Mouse (Mus musculus): Measurements from ENCODE around the gene Tcp10c.
"Not testable (repeated sequence)": the region's sequence is repeated elsewhere in the genome, so short reads cannot be mapped to it uniquely, and the experiment has no call there.

The Tcp10c gene

GRCm38 (mm10) chr17:13354521-13354920 lies at the start of gene Tcp10c:
Gene Tcp10c (plus strand): TSS chr17:13354572.
- in situ Hi-C loops (cut with MboI, MseI), result not testable (repeated sequence)

- in situ Hi-C loops (cut with MboI, MseI), result loop anchor here (5.0 kb wide), 3 partner anchors 81 to 349 kb away; no protein-coding TSS in a partner anchor
Observed at GRCm38 (mm10) chr17:13307852-13308251, 46.5 kb upstream of the Tcp10c start.

- in situ Hi-C loops (cut with MboI, MseI), result loop anchor here (5.0 kb wide), 3 partner anchors 81 to 349 kb away; no protein-coding TSS in a partner anchor
Observed at GRCm38 (mm10) chr17:13308344-13308743, 46.0 kb upstream of the Tcp10c start.

- in situ Hi-C loops (cut with MboI, MseI), result loop anchor here (5.0 kb wide), 3 partner anchors 81 to 349 kb away; no protein-coding TSS in a partner anchor
Observed at GRCm38 (mm10) chr17:13308746-13309145, 45.6 kb upstream of the Tcp10c start.

DNA sequence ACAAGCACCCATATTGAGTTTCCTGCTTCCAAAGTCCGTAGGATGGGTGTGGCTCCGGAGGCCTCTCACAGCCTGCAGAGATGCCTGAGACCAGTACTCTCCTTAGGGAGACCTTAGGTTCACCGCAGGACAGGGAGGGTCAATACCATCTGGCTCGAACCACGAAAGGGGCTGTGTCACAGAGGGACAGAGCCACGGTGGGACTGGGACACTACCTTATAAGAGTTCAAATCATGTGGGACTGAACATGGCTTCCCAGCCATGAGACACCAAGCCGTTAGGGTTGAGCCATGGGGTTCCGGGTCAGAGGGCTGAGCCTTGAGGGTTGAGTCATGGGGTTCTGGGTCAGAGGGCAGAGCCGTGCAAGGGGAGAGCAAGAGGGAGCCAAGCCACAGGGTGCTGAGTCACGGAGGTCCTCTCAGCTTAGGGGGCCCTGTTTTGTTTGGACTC lies 45.2 kb upstream of the Tcp10c start:
- in situ Hi-C loops (cut with MboI, MseI), result loop anchor here (5.0 kb wide), 3 partner anchors 82 to 348 kb away; no protein-coding TSS in a partner anchor

GRCm38 (mm10) chr17:13329967-13330366 lies 24.4 kb upstream of the Tcp10c start:
- in situ Hi-C loops (cut with MboI, MseI), result loop anchor here (5.0 to 10.0 kb wide), 5 partner anchors 98 to 293 kb away; partner anchors contain the start of gene Smok2b (in 1 of the 2)

DNA sequence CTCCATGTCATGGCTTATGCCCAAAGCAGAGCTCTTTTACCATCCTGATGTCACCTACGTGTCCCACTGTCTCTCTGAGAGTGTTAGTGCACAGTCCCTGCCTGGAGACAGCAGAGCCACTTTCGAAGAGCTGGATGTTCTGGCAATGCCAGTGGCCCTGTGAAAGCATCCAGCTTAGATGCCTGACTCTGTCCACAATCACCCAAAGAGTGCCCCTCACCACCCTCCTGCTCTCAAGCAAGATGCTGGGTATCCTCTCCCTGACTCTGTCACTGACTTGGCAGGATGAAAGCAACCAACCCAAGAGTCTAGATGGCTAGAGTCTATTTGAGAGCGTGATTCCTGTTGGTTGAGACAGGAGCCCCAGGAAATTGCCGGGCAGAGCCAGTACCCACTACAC lies 23.2 kb upstream of the Tcp10c start:
- in situ Hi-C loops (cut with MboI, MseI), result loop anchor here in 1 of 2 experiments (5.0 kb wide), 1 partner anchor 294 kb away; no protein-coding TSS in a partner anchor

DNA sequence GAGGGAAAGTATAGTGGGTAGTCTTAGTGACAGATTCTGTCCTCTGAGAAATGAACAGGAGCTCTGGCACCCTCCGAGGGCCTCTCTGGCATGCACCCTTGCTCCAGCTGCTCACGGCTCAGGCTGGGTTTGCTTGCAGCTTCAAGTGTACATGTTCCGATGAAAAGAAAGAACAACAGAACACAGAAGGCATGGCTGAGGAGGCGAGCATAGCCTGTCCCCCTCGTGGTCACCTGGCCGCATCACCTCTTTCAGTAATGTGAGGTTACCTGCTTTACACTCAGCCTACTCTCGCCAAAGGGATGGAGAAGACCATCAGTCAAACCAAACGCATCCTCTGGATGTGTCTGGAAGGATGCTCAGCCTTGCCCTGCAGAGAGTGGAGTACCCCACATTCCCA lies 21.9 kb upstream of the Tcp10c start:
- in situ Hi-C loops (cut with MboI, MseI), result loop anchor here in 1 of 2 experiments (5.0 kb wide), 1 partner anchor 295 kb away; no protein-coding TSS in a partner anchor

DNA sequence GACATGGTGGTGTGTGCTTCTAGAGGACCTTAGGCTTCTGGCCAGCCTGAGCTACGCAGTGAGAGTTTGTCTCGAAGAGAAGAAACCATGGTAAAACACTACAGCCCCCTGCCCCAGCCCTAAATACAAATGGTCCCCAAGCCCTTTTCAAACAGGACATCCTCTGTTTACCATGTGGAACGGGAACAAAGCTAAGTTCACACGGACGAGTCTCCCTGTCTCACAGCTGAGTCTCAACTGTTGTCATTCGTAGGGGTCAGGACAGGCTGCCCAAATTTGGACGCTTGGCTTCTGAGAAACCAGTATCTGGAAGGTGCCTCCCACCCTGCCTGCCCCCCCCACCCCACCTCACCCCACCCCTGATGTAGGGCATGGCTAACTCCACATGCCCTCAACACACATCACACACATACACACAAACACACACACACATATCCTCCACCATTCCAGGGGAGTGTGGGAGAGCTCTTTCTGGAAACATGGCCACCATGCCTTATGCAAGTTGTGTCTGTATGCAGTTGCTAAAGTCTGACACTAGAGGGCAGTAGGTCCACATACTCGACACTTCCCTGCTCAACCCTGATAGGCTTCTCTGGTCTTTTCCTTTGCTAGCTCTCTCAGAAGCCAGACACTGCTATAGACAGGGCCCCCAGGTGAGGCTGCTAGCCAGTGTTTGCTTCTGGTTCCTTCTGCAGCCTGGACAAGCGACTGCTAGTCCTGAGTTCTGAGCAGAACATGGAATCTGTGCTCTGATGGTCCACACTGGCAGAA lies 17.2 kb upstream of the Tcp10c start:
- in situ Hi-C loops (cut with MboI, MseI), result not testable (repeated sequence)

DNA sequence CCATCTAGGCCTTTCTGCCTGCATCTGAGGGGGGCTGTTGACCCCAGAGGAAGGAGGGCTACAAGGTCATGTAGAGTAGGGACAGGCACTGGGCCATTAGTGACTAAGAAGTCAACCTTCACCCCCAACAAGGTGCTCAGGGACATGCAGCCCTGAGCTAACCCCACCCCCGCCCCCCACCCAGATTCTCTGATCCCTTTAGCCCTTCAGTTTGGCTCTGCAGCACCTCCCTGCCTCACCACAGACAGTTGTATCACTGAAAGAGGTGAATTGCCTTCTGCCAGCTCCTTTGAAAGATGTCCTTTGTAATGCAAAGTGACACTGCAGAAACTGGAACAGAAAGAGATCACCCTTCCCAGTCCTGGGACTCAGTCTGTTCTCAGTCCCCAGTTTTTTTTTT lies 16.4 kb upstream of the Tcp10c start:
- in situ Hi-C loops (cut with MboI, MseI), result not testable (repeated sequence)

DNA sequence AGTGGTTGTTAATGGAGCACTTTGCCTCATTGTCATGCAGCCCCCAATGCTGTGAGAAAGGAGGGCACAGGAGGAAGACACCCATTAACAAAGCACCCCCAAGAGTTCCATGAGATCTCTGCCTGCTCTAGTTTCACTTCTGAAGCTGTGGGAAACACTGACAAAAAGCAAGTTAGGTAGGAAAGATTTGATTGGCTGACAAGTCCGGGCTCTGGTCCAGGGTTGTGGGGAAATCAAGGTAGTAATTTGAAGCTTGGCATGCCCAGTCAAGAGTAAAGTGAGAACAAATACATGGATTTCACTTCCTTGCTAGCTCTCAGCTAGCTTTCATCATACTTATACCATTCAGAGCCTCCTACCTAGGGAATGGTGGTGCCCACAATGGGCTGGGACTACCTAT lies 14.3 kb upstream of the Tcp10c start:
- in situ Hi-C loops (cut with MboI, MseI), result not testable (repeated sequence)

DNA sequence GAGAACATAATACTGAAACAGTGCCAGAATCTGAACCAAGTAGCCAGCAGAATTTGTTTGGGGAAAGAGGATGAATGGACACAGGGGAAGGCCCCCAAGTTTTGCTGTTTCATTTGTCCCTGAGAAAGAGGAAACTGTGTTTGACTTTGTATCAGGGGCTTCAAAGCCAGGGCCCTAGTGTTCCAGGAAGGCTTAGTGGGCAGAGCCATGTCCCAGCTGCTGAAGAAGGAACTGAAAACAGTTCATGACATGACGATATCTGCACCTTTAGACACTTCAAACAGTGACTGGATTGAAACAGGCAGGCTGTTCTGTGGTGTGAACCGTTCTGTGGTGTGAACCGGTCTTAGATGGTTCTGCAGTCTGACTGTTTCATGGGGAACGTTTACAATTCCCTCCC lies 8.4 kb upstream of the Tcp10c start:
- in situ Hi-C loops (cut with MboI, MseI), result loop anchor here in 1 of 2 experiments (5.0 kb wide), 1 partner anchor 289 kb away; no protein-coding TSS in a partner anchor

- in situ Hi-C loops (cut with MboI, MseI), result loop anchor here in 1 of 2 experiments (5.0 kb wide), 1 partner anchor 292 kb away; no protein-coding TSS in a partner anchor
Observed at GRCm38 (mm10) chr17:13349563-13349962, 4.8 kb upstream of the Tcp10c start.

DNA sequence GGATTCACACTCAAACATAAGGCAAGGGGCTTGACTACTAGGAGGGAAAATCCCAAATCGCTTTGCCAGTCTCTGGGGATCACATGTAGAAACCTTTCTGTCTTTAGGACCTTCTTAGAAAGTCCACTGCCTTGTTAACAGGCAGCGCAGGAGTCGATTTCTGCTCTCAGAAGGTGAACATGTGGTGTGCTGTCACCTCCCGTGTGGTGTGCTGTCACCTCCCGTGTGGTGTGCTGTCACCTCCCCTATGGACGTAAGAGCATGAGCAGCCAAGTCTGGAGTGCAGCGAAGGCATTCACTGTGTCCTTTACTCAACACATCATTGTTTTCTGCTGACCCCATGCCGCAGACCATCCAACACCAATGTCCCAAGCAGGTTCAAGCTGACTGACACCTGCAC lies 1.1 kb upstream of the Tcp10c start:
- in situ Hi-C loops (cut with MboI, MseI), result not testable (repeated sequence)

DNA sequence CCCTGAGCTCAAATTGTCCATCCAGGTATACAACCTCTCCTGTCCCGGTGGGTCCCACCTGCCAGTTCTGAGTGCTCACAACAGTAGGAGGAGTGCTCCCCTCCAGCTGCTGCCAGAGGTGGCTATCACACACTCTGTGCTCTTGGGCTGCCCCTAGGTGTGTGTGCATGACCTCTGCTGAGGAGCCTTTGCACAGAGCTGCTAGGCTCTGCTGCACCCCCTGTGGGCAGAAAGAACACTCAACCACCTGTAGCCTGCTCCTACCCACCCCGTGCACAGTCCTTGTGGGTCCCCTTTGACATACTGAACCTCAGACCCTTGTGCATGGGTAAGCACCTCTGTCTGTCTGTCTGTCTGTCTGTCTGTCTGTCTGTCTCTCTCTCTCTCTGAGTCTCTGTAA lies 8.1 kb downstream of the Tcp10c start:
- in situ Hi-C loops (cut with MboI, MseI), result not testable (repeated sequence)

GRCm38 (mm10) chr17:13363773-13364172 lies 9.4 kb downstream of the Tcp10c start:
- in situ Hi-C loops (cut with MboI, MseI), result not testable (repeated sequence)

GRCm38 (mm10) chr17:13364196-13364595 lies 9.8 kb downstream of the Tcp10c start:
- in situ Hi-C loops (cut with MboI, MseI), result not testable (repeated sequence)

DNA sequence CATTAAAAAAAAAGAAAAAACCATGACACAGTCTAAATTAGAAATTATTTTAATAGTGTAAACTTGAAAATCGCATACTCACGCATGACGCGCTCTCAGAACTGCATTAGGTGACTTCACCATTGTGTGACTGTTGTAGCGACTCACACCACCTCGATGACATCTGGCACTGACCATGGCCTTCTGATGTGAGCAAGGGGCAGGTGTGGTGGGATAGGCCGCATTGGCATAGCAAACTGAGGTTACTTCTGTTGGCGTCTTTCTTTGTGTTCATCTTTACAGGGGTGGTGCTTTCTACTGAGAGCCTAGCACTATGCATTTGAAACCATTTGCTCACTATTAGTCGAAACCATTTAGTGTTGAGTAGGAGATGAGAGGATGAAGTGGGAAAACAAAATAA lies 12.8 kb downstream of the Tcp10c start:
- in situ Hi-C loops (cut with MboI, MseI), result not testable (repeated sequence)

- in situ Hi-C loops (cut with MboI, MseI), result not testable (repeated sequence)
Observed at GRCm38 (mm10) chr17:13368658-13369057, 14.3 kb downstream of the Tcp10c start.

- in situ Hi-C loops (cut with MboI, MseI), result loop anchor here (5.0 to 10.0 kb wide), 4 partner anchors 136 to 293 kb away; partner anchors contain the start of gene Smok2b (in 1 of the 2)
Observed at GRCm38 (mm10) chr17:13370746-13371145, 16.4 kb downstream of the Tcp10c start.

GRCm38 (mm10) chr17:13378341-13378740 lies 24.0 kb downstream of the Tcp10c start:
- in situ Hi-C loops (cut with MboI, MseI), result loop anchor here in 1 of 2 experiments (5.0 to 10.0 kb wide), 3 partner anchors 144 to 286 kb away; partner anchors contain the start of gene Smok2b

GRCm38 (mm10) chr17:13379951-13380615 lies 25.7 kb downstream of the Tcp10c start:
- in situ Hi-C loops (cut with MboI, MseI), result loop anchor here in 1 of 2 experiments (5.0 to 10.0 kb wide), 3 partner anchors 145 to 288 kb away; partner anchors contain the start of gene Smok2b

Measured in T-helper 17 cell (primary cell).